Mouse (Mus musculus) embryonic facial prominence, embryonic 11.5 days (tissue): ENCODE measurements around the gene Ralgapa2. TPM values are rescaled to one million over a fixed set of nuclear protein-coding genes. Genes with fewer than 3 reads are reported as not detected.

Source experiments
- ATAC-seq: fragments of 200-750 bp; cut with Nextera tagmentation; replicated peaks from 2 replicates; pipeline ENCODE4 v1.8.0; 2017; ENCODE audit warnings: low read depth; ENCODE audit not compliant: insufficient number of reproducible peaks, low FRiP score, low TSS enrichment
- DNase-seq: peaks from one replicate; pipeline ENCODE4 v3.0.0-alpha.2; 2015; ENCODE audit warnings: low spot score
- H3K27ac ChIP-seq: fragments of 300-500 bp; sonication (generic); replicated peaks from 2 replicates; pipeline ENCODE4 v1.5.1; 2014; ENCODE audit warnings: mild to moderate bottlenecking, low read depth, low read length, control low read depth
- H3K27me3 ChIP-seq: fragments of 300-500 bp; sonication (generic); 2 replicates; pipeline ENCODE4 v1.6.1; 2014; ENCODE audit warnings: mild to moderate bottlenecking, low read length, moderate library complexity, mixed read lengths; ENCODE audit not compliant: control insufficient read depth, insufficient read depth
- H3K36me3 ChIP-seq: fragments of 300-500 bp; sonication (generic); replicated peaks from 2 replicates; pipeline ENCODE4 v1.6.1; 2014; ENCODE audit warnings: low read depth, mild to moderate bottlenecking, low read length, moderate library complexity, mixed read lengths; ENCODE audit not compliant: control insufficient read depth, insufficient read depth
- H3K4me1 ChIP-seq: fragments of 300-500 bp; sonication (generic); 2 replicates; pipeline ENCODE4 v1.6.1; 2014; ENCODE audit warnings: low read length, mixed read lengths; ENCODE audit not compliant: control insufficient read depth, insufficient read depth
- H3K4me2 ChIP-seq: fragments of 300-500 bp; sonication (generic); 2 replicates; pipeline ENCODE4 v1.6.1; 2014; ENCODE audit warnings: low read depth, mild to moderate bottlenecking, control low read depth, low read length, moderate library complexity
- H3K4me3 ChIP-seq: fragments of 300-500 bp; sonication (generic); 2 replicates; pipeline ENCODE4 v1.5.1; 2014; ENCODE audit warnings: low read depth, low read length, control low read depth
- H3K9ac ChIP-seq: fragments of 300-500 bp; sonication (generic); replicated peaks from 2 replicates; pipeline ENCODE4 v1.6.1; 2014; ENCODE audit warnings: mild to moderate bottlenecking, control low read depth, low read length
- H3K9me3 ChIP-seq: fragments of 300-500 bp; sonication (generic); replicated peaks from 2 replicates; pipeline ENCODE4 v1.6.1; 2016; ENCODE audit warnings: mild to moderate bottlenecking, low read length, inconsistent platforms, mixed read lengths; ENCODE audit not compliant: control insufficient read depth
- WGBS: fragments of 180-500 bp; shearing (Covaris S2); extraction: QIAGEN DNeasy Blood & Tissue Kit; methylation state at CpG from one replicate; pipeline ENCODE4 v1.1.7; 2014; 5-methylcytosine and 5-hydroxymethylcytosine counted together
- polyA plus RNA-seq: library from polyadenylated mRNA; unstranded; fragments of >200 nt; fragmentation: Nextera tagmentation; extraction: Ambion mirVana; gene quantifications from 2 replicates; pipeline ENCODE4 v1.2.1, GENCODE M21; 2014

Ralgapa2 gene
- polyA plus RNA-seq, 1 experiment from 2014 or later, result 8.2 TPM

DNA sequence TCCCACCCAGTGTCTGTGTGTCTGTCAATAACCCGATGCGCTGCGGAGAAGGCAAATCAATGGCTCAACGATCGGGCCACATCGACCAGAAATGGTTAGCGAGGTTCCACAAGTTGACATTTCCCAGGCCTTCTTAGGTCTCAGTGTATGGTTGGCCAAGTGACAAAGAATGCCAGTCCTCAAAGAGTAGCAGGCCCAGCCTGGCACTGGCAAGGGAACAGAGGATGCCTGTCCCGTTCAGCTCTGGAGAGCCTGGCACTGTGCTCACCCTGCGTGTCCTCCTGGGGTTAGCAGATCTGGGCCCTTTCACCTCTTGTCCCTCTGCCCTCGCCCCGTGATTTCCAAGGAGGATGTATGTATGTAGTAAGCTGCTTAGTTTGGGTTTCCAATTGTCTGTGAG is 316.0 kb downstream of the Ralgapa2 start:
- DNase-seq, result no peak
- no peak for ATAC-seq
- WGBS, result 86% methylated on average over 11 of the region's 11 CpGs

More for the DNA sequence above, 316.0 kb downstream of the Ralgapa2 start:
- no peak overlapping the region for H3K4me2 ChIP-seq
- H3K9ac ChIP-seq, result no peak overlapping the region
- no peak overlapping the region for H3K4me3 ChIP-seq
- H3K27ac ChIP-seq, result no peak overlapping the region
- H3K27me3 ChIP-seq, result no peaks in the 10 kb centered on the region
- no peaks in the 10 kb centered on the region for H3K36me3 ChIP-seq
- H3K9me3 ChIP-seq, result no peaks in the 10 kb centered on the region
- H3K4me1 ChIP-seq, result no peaks in the 10 kb centered on the region
